15 mouse cellular contexts compared by ENCODE assay signal in genomic region chr9:119408898-119409664, GRCm38 (mm10). TPM values are rescaled to one million over a fixed set of nuclear protein-coding genes. Genes with fewer than 3 reads are reported as not detected.
A peak's percentile ranks its signal among the peaks of the same experiment; 100 is the strongest.
DNase-seq lines count a peak whose midpoint lies in the region; ATAC-seq and TF ChIP-seq lines count a peak whose summit lies in the region.
"Had no signal": no experiment of that assay in that cellular context is flagged by ENCODE, and none has a peak within 500 bp of the region (broad histone marks: within the 10 kb centered on the region; RNA-seq: fewer than 3 reads in every experiment).

No protein-coding gene starts in this region.

- peak overlapping the region; percentile 42 for H3K27ac ChIP-seq in heart, adult 2 months
- 0 out of 2 replicates have a peak overlapping the region, but pooled peaks have one; percentile 37 for H3K27ac ChIP-seq in lung, embryonic 16.5 days (ENCODE audit: low read length)
- peak overlapping the region; percentile 20; the same call in 1 of the 2 replicates for H3K27ac ChIP-seq in limb, embryonic 14.5 days (replicated peaks; ENCODE audit: low read depth, low read length)

- peaks cover 13% of the 10 kb centered on the region for H3K4me1 ChIP-seq in heart, adult 2 months (ENCODE audit: control insufficient read depth, insufficient read depth, low read length)
- peaks cover 15% of the 10 kb centered on the region; the same call in 1 of the 2 replicates for H3K4me1 ChIP-seq in lung, embryonic 16.5 days (replicated peaks; ENCODE audit: control insufficient read depth, insufficient read depth, low read length)
- peaks cover 7% of the 10 kb centered on the region for H3K4me1 ChIP-seq in limb, embryonic 14.5 days (ENCODE audit: control insufficient read depth, insufficient read depth, low read length)

- no peak overlapping the region for H3K4me3 ChIP-seq in heart, adult 2 months
- H3K4me3 ChIP-seq in lung, embryonic 16.5 days (ENCODE audit: low read length), result no peak overlapping the region
- H3K4me3 ChIP-seq in limb, embryonic 14.5 days (replicated peaks; ENCODE audit: low read length), result no peak overlapping the region

- no peak for ATAC-seq in lung, embryonic 16.5 days (ENCODE audit: low read depth)
- ATAC-seq in limb, embryonic 14.5 days (ENCODE audit: low FRiP score, low read depth), result peak; percentile 75
- ATAC-seq: CD4-positive, CD25-positive, alpha-beta regulatory T cell, adult 4 months; lung, postnatal 0 days had no signal

- H3K4me2 ChIP-seq in lung, embryonic 16.5 days (ENCODE audit: low read depth, low read length), result no peak overlapping the region
- no peak overlapping the region for H3K4me2 ChIP-seq in limb, embryonic 14.5 days (replicated peaks; ENCODE audit: low read depth, low read length, severe bottlenecking)

- peak in 1 of 2 experiments; percentile 27 for DNase-seq in heart, adult 2 months
- no peak for DNase-seq in heart, postnatal 4 days
- no peak for DNase-seq in lung, postnatal 10 days
- peak; percentile 35 for DNase-seq in gastrocnemius, postnatal 10 days
- no peak for DNase-seq in limb, embryonic 14.5 days (ENCODE audit: low spot score)
- DNase-seq in thymus, postnatal 0 days (ENCODE audit: low spot score), result no peak
- DNase-seq in adrenal gland, postnatal 4 days (ENCODE audit: low spot score in 2 of 2), result no peak
- DNase-seq: adrenal gland, postnatal 36 days; cerebellum, adult 9-10 months had no signal

- no peaks in the 10 kb centered on the region for H3K36me3 ChIP-seq in heart, adult 2 months (ENCODE audit: control insufficient read depth, insufficient read depth, low read length)
- peaks cover 9% of the 10 kb centered on the region for H3K36me3 ChIP-seq in lung, embryonic 16.5 days (ENCODE audit: control insufficient read depth, insufficient read depth, low read length)
- H3K36me3 ChIP-seq in limb, embryonic 14.5 days (ENCODE audit: control insufficient read depth, insufficient read depth, low read length), result no peaks in the 10 kb centered on the region

- intact Hi-C loops in heart, adult 2 months (cut with DNase I), result no loop called here

- H3K79me2 ChIP-seq in heart, adult 2 months (replicated peaks; ENCODE audit: control insufficient read depth, insufficient read depth, low read length), result peaks cover 2% of the 10 kb centered on the region; the same call in 1 of the 2 replicates

- WGBS in heart, adult 2 months, result 30% methylated on average over 11 of the region's 11 CpGs
- 67% methylated on average over 11 of the region's 11 CpGs for WGBS in lung, embryonic 16.5 days
- WGBS in limb, embryonic 14.5 days, result 79% methylated on average over 11 of the region's 11 CpGs

- H3K9me3 ChIP-seq in lung, embryonic 16.5 days (ENCODE audit: control insufficient read depth, low read length), result peaks cover 12% of the 10 kb centered on the region
- peaks cover 20% of the 10 kb centered on the region; the same call in 1 of the 2 replicates for H3K9me3 ChIP-seq in limb, embryonic 14.5 days (ENCODE audit: control insufficient read depth, low read length)

- TF ChIP-seq EP300 in heart, adult 2 months (IDR thresholded peaks at IDR 0.05; ENCODE audit: insufficient read depth, low read depth, low read length), result no peak

- H3K27me3 ChIP-seq in heart, adult 2 months (ENCODE audit: control insufficient read depth, insufficient read depth, low read length), result no peaks in the 10 kb centered on the region
- H3K27me3 ChIP-seq in lung, embryonic 16.5 days (ENCODE audit: control insufficient read depth, insufficient read depth, low read depth, low read length), result no peaks in the 10 kb centered on the region
- no peaks in the 10 kb centered on the region for H3K27me3 ChIP-seq in limb, embryonic 14.5 days (ENCODE audit: control insufficient read depth, insufficient read depth, low read length)

- H3K9ac ChIP-seq in heart, adult 2 months (ENCODE audit: low read depth, low read length), result no peak overlapping the region
- H3K9ac ChIP-seq in lung, embryonic 16.5 days (ENCODE audit: low read length), result no peak overlapping the region
- H3K9ac ChIP-seq in limb, embryonic 14.5 days (ENCODE audit: low read depth, low read length, severe bottlenecking), result no peak overlapping the region

- no peak for TF ChIP-seq CTCF in heart, adult 2 months (IDR thresholded peaks at IDR 0.05)

- no peak for TF ChIP-seq POLR2A in heart, adult 2 months (IDR thresholded peaks at IDR 0.05; ENCODE audit: insufficient read depth, low read depth, low read length)
- no peak for TF ChIP-seq POLR2A in limb, embryonic 14.5 days (IDR thresholded peaks at IDR 0.05; ENCODE audit: borderline replicate concordance, extremely low read depth, insufficient read depth, insufficient read length)

RNA-seq across cellular contexts. Expression of gene Acvr2b, which starts 7.2 kb away (rescaled TPM):
- total RNA-seq in heart, adult 2 months (2021), result 1 to 10 TPM; 4.6 to 6.8 TPM
- polyA plus RNA-seq in heart, adult 2 months (2012; rRNA removed), result 2.2 and 3.1 TPM in 2 replicates
- 1 to 10 TPM; 6.2 to 6.5 TPM for total RNA-seq in heart, postnatal 4 days (2021)
- 7.1 and 10.8 TPM in 2 replicates for polyA plus RNA-seq in lung, embryonic 16.5 days (2015; fragmentation: Nextera tagmentation; extraction: Ambion mirVana)
- 10 to 100 TPM in 1 of 2 experiments, 1 to 10 TPM in 1; 7.5 to 14.3 TPM for total RNA-seq in gastrocnemius, postnatal 10 days (2021)
- 7.9 and 8.9 TPM in 2 replicates for polyA plus RNA-seq in limb, embryonic 14.5 days (2012; rRNA removed)
- polyA plus RNA-seq in limb, embryonic 14.5 days (2014; fragmentation: Nextera tagmentation; extraction: Ambion mirVana), result 18.9 and 23.8 TPM in 2 replicates
- 3.5 and 5.6 TPM in 2 replicates for polyA plus RNA-seq in thymus, postnatal 0 days (2015; fragmentation: Nextera tagmentation; extraction: Ambion mirVana)
- 10 to 100 TPM; 15.6 to 17.6 TPM for total RNA-seq in adrenal gland, postnatal 4 days (2021)

RNA-seq across cellular contexts. Expression of gene Exog, which starts 35.7 kb away (rescaled TPM):
- 1 to 10 TPM; 2.0 to 3.1 TPM for total RNA-seq in heart, adult 2 months (2021)
- 1.7 and 2.8 TPM in 2 replicates for polyA plus RNA-seq in heart, adult 2 months (2012; rRNA removed)
- total RNA-seq in heart, postnatal 4 days (2021), result 1 to 10 TPM; 4.2 to 4.5 TPM
- polyA plus RNA-seq in lung, embryonic 16.5 days (2015; fragmentation: Nextera tagmentation; extraction: Ambion mirVana), result 23.5 and 27.3 TPM in 2 replicates
- total RNA-seq in gastrocnemius, postnatal 10 days (2021), result 1 to 10 TPM; 2.4 to 3.1 TPM
- polyA plus RNA-seq in limb, embryonic 14.5 days (2012; rRNA removed), result 14.4 and 15.0 TPM in 2 replicates
- 28.5 and 33.0 TPM in 2 replicates for polyA plus RNA-seq in limb, embryonic 14.5 days (2014; fragmentation: Nextera tagmentation; extraction: Ambion mirVana)
- 20.9 and 21.4 TPM in 2 replicates for polyA plus RNA-seq in thymus, postnatal 0 days (2015; fragmentation: Nextera tagmentation; extraction: Ambion mirVana)
- total RNA-seq in adrenal gland, postnatal 4 days (2021), result 1 to 10 TPM; 6.1 to 6.6 TPM

RNA-seq across cellular contexts. Expression of gene Slc22a14, which starts 43.7 kb away (rescaled TPM):
- not detected for total RNA-seq in heart, adult 2 months (2021)
- 0.35 and 0.78 TPM in 2 replicates for polyA plus RNA-seq in heart, adult 2 months (2012; rRNA removed)
- under 1 TPM in 1 of 2 experiments, not detected in 1; 0.27 TPM for total RNA-seq in heart, postnatal 4 days (2021)
- 0.06 and 0.13 TPM in 2 replicates for polyA plus RNA-seq in lung, embryonic 16.5 days (2015; fragmentation: Nextera tagmentation; extraction: Ambion mirVana)
- total RNA-seq in gastrocnemius, postnatal 10 days (2021), result not detected
- 0.12 and 0.19 TPM in 2 replicates for polyA plus RNA-seq in limb, embryonic 14.5 days (2012; rRNA removed)
- 0.17 and 0.25 TPM in 2 replicates for polyA plus RNA-seq in limb, embryonic 14.5 days (2014; fragmentation: Nextera tagmentation; extraction: Ambion mirVana)
- 0.09 TPM in 1 of 2 replicates, not detected in the other for polyA plus RNA-seq in thymus, postnatal 0 days (2015; fragmentation: Nextera tagmentation; extraction: Ambion mirVana)
- total RNA-seq in adrenal gland, postnatal 4 days (2021), result not detected
- total RNA-seq: adrenal gland, postnatal 36 days; gastrocnemius, postnatal 36 days; left cerebral cortex, postnatal 25 days; midbrain, postnatal 0 days had no signal
- polyA plus RNA-seq: CD4-positive, CD25-positive, alpha-beta regulatory T cell, adult 4 months; lung, postnatal 0 days; midbrain, postnatal 0 days had no signal

RNA-seq across cellular contexts. Expression of gene Xylb, which starts 51.9 kb away (rescaled TPM):
- total RNA-seq in heart, adult 2 months (2021), result under 1 TPM; 0.16 to 0.18 TPM
- polyA plus RNA-seq in heart, adult 2 months (2012; rRNA removed), result 0.67 and 1.2 TPM in 2 replicates
- total RNA-seq in heart, postnatal 4 days (2021), result 1 to 10 TPM in 1 of 2 experiments, under 1 TPM in 1; 0.52 to 1.0 TPM
- 5.1 and 5.2 TPM in 2 replicates for polyA plus RNA-seq in lung, embryonic 16.5 days (2015; fragmentation: Nextera tagmentation; extraction: Ambion mirVana)
- total RNA-seq in gastrocnemius, postnatal 10 days (2021), result under 1 TPM; 0.47 to 0.88 TPM
- polyA plus RNA-seq in limb, embryonic 14.5 days (2012; rRNA removed), result 8.9 and 11.1 TPM in 2 replicates
- polyA plus RNA-seq in limb, embryonic 14.5 days (2014; fragmentation: Nextera tagmentation; extraction: Ambion mirVana), result 5.2 and 5.5 TPM in 2 replicates
- 0.99 and 1.5 TPM in 2 replicates for polyA plus RNA-seq in thymus, postnatal 0 days (2015; fragmentation: Nextera tagmentation; extraction: Ambion mirVana)
- 10 to 100 TPM in 1 of 2 experiments, 1 to 10 TPM in 1; 7.3 to 16.5 TPM for total RNA-seq in adrenal gland, postnatal 4 days (2021)
